Mouse (Mus musculus): ENCODE data around the gene Tmem52.
"Not testable (repeated sequence)": the region's sequence is repeated elsewhere in the genome, so short reads cannot be mapped to it uniquely, and the experiment has no call there.

Tmem52 gene

DNA sequence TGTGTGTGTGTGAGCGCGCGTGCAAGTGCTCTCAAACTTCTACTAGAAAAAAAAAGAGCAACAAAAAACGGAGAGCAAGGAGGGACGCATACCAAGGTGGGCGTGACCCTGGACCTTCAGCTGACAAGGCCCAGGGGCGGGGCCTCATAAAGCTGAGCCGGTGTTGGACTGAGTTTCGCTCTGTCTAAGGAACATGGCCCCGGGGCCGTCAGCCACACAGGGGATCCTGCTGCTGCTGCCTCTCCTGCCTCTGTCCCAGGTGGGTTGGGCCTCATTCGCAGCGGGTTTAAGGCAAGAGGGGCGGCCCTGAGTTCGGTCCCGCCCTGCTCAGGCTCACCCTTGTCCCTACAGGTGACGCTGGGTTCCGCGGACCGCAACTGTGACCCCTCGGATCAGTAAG is at the start of gene Tmem52:
TSS of gene Tmem52 (plus strand) at position 163 of the 400 bp plus-strand sequence.
- DNase-seq (ENCODE audit: low read depth), result no peak

DNA sequence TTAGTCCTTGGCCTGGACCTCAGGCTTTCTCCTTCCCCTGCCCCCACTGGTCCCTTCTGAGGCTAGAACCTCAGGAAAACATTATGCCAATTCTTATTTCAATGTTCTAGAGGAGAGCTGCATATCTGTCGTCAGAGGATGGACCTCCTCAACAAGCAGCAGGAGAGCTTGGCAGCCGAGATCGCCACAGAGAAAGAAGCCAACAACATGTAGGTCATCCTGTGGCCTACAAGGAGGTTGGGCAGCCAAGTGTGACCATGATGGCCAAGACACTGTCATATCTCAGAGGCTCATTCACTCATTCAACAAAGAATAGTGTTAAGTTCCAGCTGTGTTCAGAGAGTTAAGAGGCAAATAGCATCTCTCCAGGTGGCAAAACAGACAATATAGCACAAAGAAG is 48.8 kb upstream of the Tmem52 start:
- no peak for DNase-seq (ENCODE audit: low read depth)

- DNase-seq (ENCODE audit: low read depth), result not testable (repeated sequence)
Measured at GRCm38 (mm10) chr4:155421412-155422370, 47.2 kb upstream of the Tmem52 start.

GRCm38 (mm10) chr4:155423988-155424387 is 44.9 kb upstream of the Tmem52 start:
- peak; percentile 59 for DNase-seq (ENCODE audit: low read depth)

DNA sequence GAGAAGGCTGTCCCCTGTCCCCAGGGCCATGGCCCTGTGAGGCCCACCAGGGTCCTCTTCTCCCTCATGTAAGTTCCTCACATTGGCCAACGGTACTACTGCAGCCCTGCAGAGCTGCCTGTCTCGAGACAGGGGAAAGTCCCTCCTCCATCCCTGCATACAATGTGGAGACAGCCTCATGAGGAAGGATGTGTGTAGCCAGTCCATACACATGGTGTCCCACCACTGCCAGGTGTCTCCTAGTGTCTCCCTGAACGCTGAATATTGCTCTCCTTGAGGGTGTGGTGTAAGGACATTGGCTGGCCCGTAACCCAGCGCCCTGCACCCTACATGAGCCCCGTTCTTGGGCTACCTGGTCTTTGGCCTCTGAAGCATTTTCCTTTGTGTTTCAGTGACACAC is 42.6 kb upstream of the Tmem52 start:
- DNase-seq (ENCODE audit: low read depth), result no peak

DNA sequence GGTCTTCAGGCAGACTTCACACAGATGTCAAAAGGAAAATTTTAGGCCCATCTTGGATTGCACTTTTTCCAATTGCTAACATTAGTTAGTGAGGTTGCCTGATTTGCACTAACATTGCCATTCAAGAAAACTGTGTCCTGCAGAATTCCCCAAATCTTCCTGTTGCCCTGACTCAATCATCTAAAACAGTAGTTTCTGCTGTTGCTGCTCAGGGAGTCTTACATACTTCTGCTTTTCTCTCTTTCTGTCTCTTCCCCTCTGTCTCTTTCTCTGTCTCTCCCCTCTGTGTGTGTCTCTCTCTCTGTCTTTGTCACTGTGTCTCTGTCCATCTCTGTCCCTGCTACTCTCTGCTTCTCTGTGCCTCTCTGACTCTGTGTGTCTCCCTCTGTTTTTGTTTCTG is 40.5 kb upstream of the Tmem52 start:
- DNase-seq (ENCODE audit: low read depth), result no peak

DNA sequence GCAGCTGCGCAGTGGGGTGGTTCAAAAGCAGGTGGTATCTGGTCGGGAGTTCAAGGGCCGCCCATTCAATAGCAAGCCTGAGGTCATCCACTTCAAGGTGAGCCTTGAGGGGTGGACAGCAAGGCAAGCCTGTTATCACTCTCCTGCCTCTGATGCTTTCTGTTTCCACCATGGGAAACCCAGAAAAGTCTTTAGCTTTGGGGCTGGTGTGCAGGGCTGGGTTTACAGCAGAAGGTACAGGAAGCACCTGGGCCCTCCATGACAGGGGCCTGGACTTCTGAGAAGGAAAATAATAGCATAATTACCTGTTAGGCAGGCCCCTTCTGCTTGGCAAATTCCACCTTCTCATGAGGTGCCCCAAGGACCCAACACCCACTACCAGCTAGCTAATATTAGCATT is 39.7 kb upstream of the Tmem52 start:
- DNase-seq (ENCODE audit: low read depth), result no peak

GRCm38 (mm10) chr4:155432358-155432757 is 36.6 kb upstream of the Tmem52 start:
- no peak for DNase-seq (ENCODE audit: low read depth)

GRCm38 (mm10) chr4:155433993-155434392 is 34.9 kb upstream of the Tmem52 start:
- no peak for DNase-seq (ENCODE audit: low read depth)

DNA sequence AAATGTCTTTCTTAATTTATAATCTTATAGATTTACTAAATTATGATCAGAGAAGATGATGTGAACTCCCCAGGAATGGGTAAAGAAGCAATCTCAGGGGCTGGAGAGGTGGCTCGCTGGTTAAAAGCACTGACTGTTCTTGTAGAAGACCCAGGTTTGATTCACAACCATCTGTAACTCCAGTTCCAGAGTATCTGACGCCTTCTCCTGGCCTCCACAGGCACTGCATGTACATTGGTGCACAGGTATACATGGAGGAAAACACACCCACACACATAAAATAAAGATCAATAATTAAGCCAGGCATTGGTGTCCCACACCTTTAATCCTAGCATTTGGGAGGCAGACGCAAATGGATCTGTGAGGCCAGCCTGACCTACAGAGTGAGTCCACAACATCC is 26.1 kb upstream of the Tmem52 start:
- DNase-seq (ENCODE audit: low read depth), result no peak

DNA sequence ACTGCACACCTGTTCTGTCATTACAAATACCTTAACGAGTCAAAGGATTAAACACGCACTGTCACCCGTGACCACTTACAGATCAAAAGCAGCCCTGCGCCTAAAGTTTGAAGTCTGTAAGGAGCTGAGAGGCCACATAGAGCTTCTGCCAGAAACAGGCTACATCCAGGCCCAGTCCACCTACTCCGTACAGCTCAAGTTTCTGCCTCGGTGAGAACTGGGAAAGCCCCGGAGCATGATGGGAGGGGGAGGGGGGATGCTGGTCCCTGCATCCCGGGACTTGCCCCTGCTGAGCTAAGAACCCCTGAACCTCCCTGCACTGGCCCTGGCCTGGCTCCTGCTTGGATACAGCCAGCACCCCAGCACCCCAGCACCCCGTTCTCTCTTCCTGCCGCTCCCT is 17.3 kb upstream of the Tmem52 start:
- no peak for DNase-seq (ENCODE audit: low read depth)

- no peak for DNase-seq (ENCODE audit: low read depth)
Measured at GRCm38 (mm10) chr4:155458575-155458974, 10.3 kb upstream of the Tmem52 start.

DNA sequence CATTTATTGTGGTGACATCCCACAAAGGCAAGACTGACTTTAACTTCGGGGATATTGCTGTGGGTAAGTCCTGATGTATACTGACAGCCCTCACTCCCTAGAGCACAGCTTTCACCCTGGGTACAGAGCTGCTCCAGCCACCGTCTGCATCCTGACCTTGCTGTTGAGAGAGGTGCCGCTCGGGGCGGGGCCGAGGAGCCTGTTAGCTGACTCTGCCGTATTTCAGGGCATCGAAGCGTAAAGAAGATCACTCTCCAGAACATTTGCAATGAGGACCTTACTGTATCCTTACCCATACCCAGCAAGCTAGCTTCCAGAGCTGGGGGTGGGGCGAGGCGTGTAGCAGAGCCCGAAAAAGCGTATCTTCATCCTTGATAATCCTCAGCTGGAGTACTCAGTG is 5.9 kb upstream of the Tmem52 start:
- DNase-seq (ENCODE audit: low read depth), result no peak

DNA sequence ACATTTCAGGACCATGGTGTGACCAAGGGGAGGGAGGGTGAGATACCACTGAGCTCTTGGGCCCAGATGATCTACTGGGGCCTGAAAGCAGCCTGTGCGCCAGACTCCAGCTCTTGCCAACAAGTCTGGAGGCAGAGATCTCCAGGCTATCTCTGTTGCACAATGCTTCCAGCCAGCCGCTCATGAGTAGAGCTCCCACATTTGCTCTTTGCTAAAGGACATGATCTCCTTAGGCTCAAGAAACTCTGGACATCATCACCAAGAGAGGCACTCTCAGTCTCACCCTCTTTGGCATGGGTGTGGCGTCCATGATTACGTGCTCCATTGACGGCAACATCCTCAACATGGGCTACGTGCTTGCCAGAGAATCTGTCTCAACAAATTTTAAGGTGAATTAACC is 5.3 kb upstream of the Tmem52 start:
- DNase-seq (ENCODE audit: low read depth), result no peak

DNA sequence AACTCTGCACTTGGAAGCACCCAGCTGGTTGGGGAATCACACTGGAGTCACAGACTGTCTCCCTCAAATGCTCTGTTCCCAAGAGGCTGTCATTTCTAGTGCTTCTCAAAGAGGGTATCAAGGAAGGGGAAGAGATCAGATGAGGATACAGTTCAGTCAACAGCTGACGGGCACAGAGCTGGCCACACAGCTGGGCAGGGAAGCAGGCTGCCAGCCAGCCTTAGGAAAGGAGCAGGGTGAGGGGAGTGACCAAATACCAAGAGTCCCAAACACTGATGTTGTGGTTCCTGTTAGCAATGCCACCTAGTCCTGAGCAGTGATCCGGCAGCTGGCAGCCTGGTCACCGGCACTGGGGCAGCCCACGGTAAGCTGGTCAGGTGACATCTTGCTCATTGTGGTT is 4.9 kb upstream of the Tmem52 start:
- no peak for DNase-seq (ENCODE audit: low read depth)

GRCm38 (mm10) chr4:155465607-155466006 is 3.3 kb upstream of the Tmem52 start:
- no peak for DNase-seq (ENCODE audit: low read depth)

- no peak for DNase-seq (ENCODE audit: low read depth)
Measured at GRCm38 (mm10) chr4:155466080-155466479, 2.8 kb upstream of the Tmem52 start.

- no peak for DNase-seq (ENCODE audit: low read depth)
Measured at GRCm38 (mm10) chr4:155467237-155468010, 1.5 kb upstream of the Tmem52 start.

DNA sequence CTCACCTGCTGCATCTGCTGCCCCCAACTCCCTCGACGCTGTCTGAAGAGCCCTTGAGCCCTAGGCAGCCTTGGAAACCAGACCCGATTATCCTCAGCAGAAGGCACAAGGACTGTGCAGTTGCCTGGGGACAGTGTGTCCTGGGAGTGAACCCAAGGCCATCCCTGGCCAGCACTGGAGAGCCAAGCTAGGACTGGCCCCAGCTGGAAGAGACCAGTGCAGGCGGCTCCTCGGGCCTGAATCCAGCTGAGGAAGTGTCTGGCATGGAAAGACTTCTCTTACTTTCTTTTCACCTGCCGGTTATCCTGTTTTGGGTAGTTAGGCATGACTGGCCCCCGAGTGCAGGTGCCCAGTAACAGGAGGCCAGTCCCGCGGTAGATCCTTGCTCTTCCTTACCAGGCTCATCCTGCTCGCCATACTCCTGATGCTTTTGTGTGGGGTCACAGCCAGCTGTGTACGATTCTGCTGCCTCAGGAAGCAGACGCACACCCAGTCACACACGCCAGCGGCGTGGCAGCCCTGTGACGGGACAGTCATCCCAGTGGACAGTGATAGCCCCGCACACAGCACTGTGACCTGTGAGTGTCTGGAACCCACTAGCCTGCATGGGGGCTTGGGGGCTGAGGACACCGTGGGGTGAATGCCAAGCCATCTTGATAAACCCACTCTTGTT is 812 bp downstream of the Tmem52 start:
- no peak for DNase-seq (ENCODE audit: low read depth)

GRCm38 (mm10) chr4:155470263-155470953 is 1.5 kb downstream of the Tmem52 start:
- no peak for DNase-seq (ENCODE audit: low read depth)

GRCm38 (mm10) chr4:155470997-155471396 is 2.1 kb downstream of the Tmem52 start:
- no peak for DNase-seq (ENCODE audit: low read depth)

- DNase-seq (ENCODE audit: low read depth), result no peak
Measured at GRCm38 (mm10) chr4:155471406-155471805, 2.5 kb downstream of the Tmem52 start.

Measured in fibroblast of lung, adult 2 months (primary cell).